Mouse (Mus musculus): ENCODE measurements at regions not wholly inside any gene's neighbourhood (a gene's known extent, or its start where the extent isn't known, plus 50 kb on each side); places are given as distances from the start of the nearest gene placed in this dataset.

DNA sequence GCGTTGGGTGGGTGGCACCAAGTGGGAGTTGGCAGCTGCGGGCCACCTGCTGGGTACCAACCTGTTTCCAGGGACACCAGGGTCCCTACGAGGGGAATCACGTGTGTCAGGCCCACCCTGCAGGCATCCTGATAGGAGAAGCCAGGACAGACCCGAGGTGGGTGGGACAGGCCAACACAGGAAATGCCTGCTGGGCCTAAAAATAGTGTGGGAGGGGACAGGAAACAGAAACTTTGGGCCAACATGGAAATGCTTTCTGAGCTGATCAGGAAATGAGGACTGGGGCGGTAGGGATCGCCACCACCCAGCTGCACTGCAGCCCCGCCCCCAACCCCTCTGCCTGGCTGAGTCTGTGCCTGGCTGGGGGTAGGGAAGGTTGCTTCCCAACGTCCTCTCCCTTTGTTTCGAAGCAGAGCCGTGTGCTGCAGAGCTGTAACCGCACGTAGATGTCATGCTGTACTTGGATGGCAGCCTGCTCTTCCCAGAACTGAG is 78.7 kb upstream of the Podxl start:
- TF ChIP-seq CTCF (IDR thresholded peaks at IDR 0.05; ENCODE audit: borderline replicate concordance, extremely low read depth, insufficient read depth, insufficient read length) = no peak
- no peak for TF ChIP-seq POLR2A (IDR thresholded peaks at IDR 0.05; ENCODE audit: borderline replicate concordance, extremely low read depth, insufficient read depth, insufficient read length, poor library complexity, severe bottlenecking)
